Mouse (Mus musculus): ENCODE measurements around the gene Polr2h. TPM values are rescaled to one million over a fixed set of nuclear protein-coding genes. Genes with fewer than 3 reads are reported as not detected.

The Polr2h gene
- total and polyA plus RNA-seq, 3 experiments: 117 to 183 (median 157) TPM

GRCm38 (mm10) chr16:20676702-20677101, 40.8 kb upstream of the Polr2h start:
- no peak overlapping the region for H3K27ac ChIP-seq (ENCODE audit: insufficient read depth, low read depth)
- H3K4me3 ChIP-seq (replicated peaks in 1 of 3; ENCODE audit: low read depth in 2 of 3, low read length in 2 of 3, poor library complexity in 1 of 3): no peak overlapping the region
- no peak overlapping the region for H3K4me2 ChIP-seq (ENCODE audit: insufficient read depth, low read depth, poor library complexity, severe bottlenecking)
- dilution Hi-C loops (cut with MboI; ENCODE audit: extremely low pct_ligation_motif_present, extremely low pct_unique_long_range_greater_than_20kb, low sequenced_read_pairs) (no loop called here), in situ Hi-C loops (cut with MboI; ENCODE audit: low pct_ligation_motif_present, low pct_unique_long_range_greater_than_20kb, low sequenced_read_pairs) (no loop called here)
- H3K27me3 ChIP-seq (replicated peaks): no peaks in the 10 kb centered on the region
- TF ChIP-seq CTCF (conservative IDR thresholded peaks at IDR 0.05 in 1 of 2, IDR thresholded peaks at IDR 0.05 in 1 of 2; ENCODE audit: low read depth in 2 of 2, low read length in 2 of 2) (peak in 1 of 2 experiments; percentile 26; a peak in 1 of 4 replicates), MAFK (IDR thresholded peaks at IDR 0.05; ENCODE audit: insufficient replicate concordance, low read length) (no peak), USF1 (IDR thresholded peaks at IDR 0.05; ENCODE audit: low read depth, low read length) (no peak)
- peaks cover 61% of the 10 kb centered on the region for H3K79me2 ChIP-seq (replicated peaks; ENCODE audit: control insufficient read depth, extremely low read depth, insufficient read depth, poor library complexity, severe bottlenecking)
- DNase-seq (ENCODE audit: extremely low read depth): no peak
- no peaks in the 10 kb centered on the region for H3K9me3 ChIP-seq (replicated peaks; ENCODE audit: low read length)
- H3K4me1 ChIP-seq (ENCODE audit: control insufficient read depth in 1 of 2, insufficient read depth in 2 of 2): peaks cover 15 to 48% of the 10 kb centered on the region in 2 experiments
- H3K36me3 ChIP-seq (replicated peaks in 1 of 2; ENCODE audit: control insufficient read depth in 1 of 2, insufficient read depth in 1 of 2, low read length in 1 of 2): peaks cover 69 to 78% of the 10 kb centered on the region in 2 experiments
- no peak overlapping the region for H3K9ac ChIP-seq (ENCODE audit: insufficient read depth, low read depth)

GRCm38 (mm10) chr16:20677380-20677779, 40.1 kb upstream of the Polr2h start:
- in situ Hi-C loops (cut with MboI; ENCODE audit: low pct_ligation_motif_present, low pct_unique_long_range_greater_than_20kb, low sequenced_read_pairs): no loop called here
- Histone ChIP-seq H3K27me3 (replicated peaks) (no peaks in the 10 kb centered on the region), H3K79me2 (replicated peaks; ENCODE audit: control insufficient read depth, extremely low read depth, insufficient read depth, poor library complexity, severe bottlenecking) (peaks cover 61% of the 10 kb centered on the region), H3K9me3 (replicated peaks; ENCODE audit: low read length) (no peaks in the 10 kb centered on the region), H3K4me2 (ENCODE audit: insufficient read depth, low read depth, poor library complexity, severe bottlenecking) (no peak overlapping the region), H3K36me3 (replicated peaks in 1 of 2; ENCODE audit: control insufficient read depth in 1 of 2, insufficient read depth in 1 of 2, low read length in 1 of 2) (peaks cover 76 to 85% of the 10 kb centered on the region in 2 experiments), H3K4me3 (replicated peaks in 1 of 3; ENCODE audit: low read depth in 2 of 3, low read length in 2 of 3, poor library complexity in 1 of 3) (no peak overlapping the region), H3K4me1 (ENCODE audit: control insufficient read depth in 1 of 2, insufficient read depth in 2 of 2) (peaks cover 11 to 42% of the 10 kb centered on the region in 2 experiments), H3K9ac (ENCODE audit: insufficient read depth, low read depth) (no peak overlapping the region), H3K27ac (ENCODE audit: insufficient read depth, low read depth) (no peak overlapping the region)
- TF ChIP-seq E2F4 (IDR thresholded peaks at IDR 0.05; ENCODE audit: insufficient replicate concordance, low read depth, low read length): no peak
- TF ChIP-seq MAX (IDR thresholded peaks at IDR 0.05; ENCODE audit: low read length): no peak
- TF ChIP-seq PAX5 (IDR thresholded peaks at IDR 0.05; ENCODE audit: low read length): no peak
- TF ChIP-seq ETS1 (conservative IDR thresholded peaks at IDR 0.05; ENCODE audit: low read depth, low read length): no peak
- dilution Hi-C loops (cut with MboI; ENCODE audit: extremely low pct_ligation_motif_present, extremely low pct_unique_long_range_greater_than_20kb, low sequenced_read_pairs): no loop called here
- DNase-seq (ENCODE audit: extremely low read depth): no peak

GRCm38 (mm10) chr16:20677974-20678675, 39.3 kb upstream of the Polr2h start:
- Histone ChIP-seq H3K27me3 (replicated peaks) (no peaks in the 10 kb centered on the region), H3K27ac (ENCODE audit: insufficient read depth, low read depth) (no peak overlapping the region), H3K4me3 (replicated peaks in 1 of 3; ENCODE audit: low read depth in 2 of 3, low read length in 2 of 3, poor library complexity in 1 of 3) (no peak overlapping the region), H3K36me3 (replicated peaks in 1 of 2; ENCODE audit: control insufficient read depth in 1 of 2, insufficient read depth in 1 of 2, low read length in 1 of 2) (peaks cover 82 to 92% of the 10 kb centered on the region in 2 experiments), H3K4me1 (ENCODE audit: control insufficient read depth in 1 of 2, insufficient read depth in 2 of 2) (peaks cover 11 to 42% of the 10 kb centered on the region in 2 experiments), H3K4me2 (ENCODE audit: insufficient read depth, low read depth, poor library complexity, severe bottlenecking) (no peak overlapping the region), H3K9ac (ENCODE audit: insufficient read depth, low read depth) (no peak overlapping the region), H3K9me3 (replicated peaks; ENCODE audit: low read length) (no peaks in the 10 kb centered on the region), H3K79me2 (replicated peaks; ENCODE audit: control insufficient read depth, extremely low read depth, insufficient read depth, poor library complexity, severe bottlenecking) (peaks cover 60% of the 10 kb centered on the region)
- DNase-seq (ENCODE audit: extremely low read depth): no peak
- dilution Hi-C loops (cut with MboI; ENCODE audit: extremely low pct_ligation_motif_present, extremely low pct_unique_long_range_greater_than_20kb, low sequenced_read_pairs) (no loop called here), in situ Hi-C loops (cut with MboI; ENCODE audit: low pct_ligation_motif_present, low pct_unique_long_range_greater_than_20kb, low sequenced_read_pairs) (no loop called here)
- no peak for TF ChIP-seq EP300 (IDR thresholded peaks at IDR 0.05; ENCODE audit: low read length)
- TF ChIP-seq JUND (conservative IDR thresholded peaks at IDR 0.05; ENCODE audit: low read depth, low read length): no peak
- TF ChIP-seq MAX (IDR thresholded peaks at IDR 0.05; ENCODE audit: low read length): no peak
- no peak for TF ChIP-seq RCOR1 (conservative IDR thresholded peaks at IDR 0.05; ENCODE audit: low read depth, low read length)
- TF ChIP-seq ZKSCAN1 (IDR thresholded peaks at IDR 0.05; ENCODE audit: borderline replicate concordance, low read depth, low read length): no peak
- TF ChIP-seq TBP (conservative IDR thresholded peaks at IDR 0.05; ENCODE audit: low read depth, low read length): no peak
- no peak for TF ChIP-seq MAFK (IDR thresholded peaks at IDR 0.05; ENCODE audit: insufficient replicate concordance, low read length)
- no peak for TF ChIP-seq NELFE (IDR thresholded peaks at IDR 0.05; ENCODE audit: low read depth, low read length)
- no peak for TF ChIP-seq ETS1 (conservative IDR thresholded peaks at IDR 0.05; ENCODE audit: low read depth, low read length)
- TF ChIP-seq RAD21 (IDR thresholded peaks at IDR 0.05; ENCODE audit: low read depth, low read length): no peak
- TF ChIP-seq ZNF384 (IDR thresholded peaks at IDR 0.05; ENCODE audit: low read depth, low read length): no peak
- TF ChIP-seq ELF1 (IDR thresholded peaks at IDR 0.05; ENCODE audit: low read depth, low read length): no peak
- TF ChIP-seq USF1 (IDR thresholded peaks at IDR 0.05; ENCODE audit: low read depth, low read length): no peak
- TF ChIP-seq TCF12 (IDR thresholded peaks at IDR 0.05; ENCODE audit: low read depth, low read length): no peak
- no peak for TF ChIP-seq PAX5 (IDR thresholded peaks at IDR 0.05; ENCODE audit: low read length)
- TF ChIP-seq SIN3A (IDR thresholded peaks at IDR 0.05; ENCODE audit: low read length): no peak
- no peak for TF ChIP-seq GABPA (IDR thresholded peaks at IDR 0.05; ENCODE audit: insufficient replicate concordance, low read depth, low read length)
- TF ChIP-seq CTCF (conservative IDR thresholded peaks at IDR 0.05 in 1 of 2, IDR thresholded peaks at IDR 0.05 in 1 of 2; ENCODE audit: low read depth in 2 of 2, low read length in 2 of 2): no peak
